Mouse (Mus musculus) limb, embryonic 11.5 days (tissue): Measurements from ENCODE around the gene Prkce. TPM values are rescaled to one million over a fixed set of nuclear protein-coding genes. Genes with fewer than 3 reads are reported as not detected.

Experiments used
- ATAC-seq: fragments of 200-750 bp; cut with Nextera tagmentation; 2 replicates; pipeline ENCODE4 v1.8.0; 2017; ENCODE audit warnings: low read depth; ENCODE audit not compliant: insufficient number of reproducible peaks, low FRiP score, low TSS enrichment
- DNase-seq: peaks from one replicate; pipeline ENCODE4 v3.0.0-alpha.2; 2015; ENCODE audit warnings: low spot score
- H3K27ac ChIP-seq: fragments of 300-500 bp; sonication (generic); replicated peaks from 2 replicates; pipeline ENCODE4 v1.5.1; 2014; ENCODE audit warnings: low read depth, mild to moderate bottlenecking, low read length
- H3K27me3 ChIP-seq: fragments of 300-500 bp; sonication (generic); 2 replicates; pipeline ENCODE4 v1.6.1; 2014; ENCODE audit warnings: mild to moderate bottlenecking, low read length, mixed read lengths; ENCODE audit not compliant: control insufficient read depth, insufficient read depth
- H3K36me3 ChIP-seq: fragments of 300-500 bp; sonication (generic); 2 replicates; pipeline ENCODE4 v1.6.1; 2014; ENCODE audit warnings: mild to moderate bottlenecking, low read length, moderate library complexity, mixed read lengths; ENCODE audit not compliant: control insufficient read depth, insufficient read depth
- H3K4me1 ChIP-seq: fragments of 300-500 bp; sonication (generic); 2 replicates; pipeline ENCODE4 v1.6.1; 2014; ENCODE audit warnings: low read length, mixed read lengths; ENCODE audit not compliant: control insufficient read depth, insufficient read depth
- H3K4me2 ChIP-seq: fragments of 300-500 bp; sonication (generic); 2 replicates; pipeline ENCODE4 v1.6.1; 2014; ENCODE audit warnings: low read depth, mild to moderate bottlenecking, moderate library complexity; ENCODE audit not compliant: severe bottlenecking
- H3K4me3 ChIP-seq: fragments of 300-500 bp; sonication (generic); 2 replicates; pipeline ENCODE4 v1.5.1; 2014; ENCODE audit warnings: low read depth, low read length
- H3K9ac ChIP-seq: fragments of 300-500 bp; sonication (generic); 2 replicates; pipeline ENCODE4 v1.6.1; 2014; ENCODE audit warnings: mild to moderate bottlenecking, low read length
- H3K9me3 ChIP-seq: fragments of 300-500 bp; sonication (generic); 2 replicates; pipeline ENCODE4 v1.6.1; 2016; ENCODE audit warnings: low read length; ENCODE audit not compliant: control insufficient read depth
- WGBS: fragments of 180-500 bp; shearing (Covaris S2); extraction: QIAGEN DNeasy Blood & Tissue Kit; methylation state at CpG from one replicate; pipeline ENCODE4 v1.1.7; 2014; 5-methylcytosine and 5-hydroxymethylcytosine counted together
- polyA plus RNA-seq: library from polyadenylated mRNA; unstranded; fragments of >200 nt; fragmentation: Nextera tagmentation; extraction: Ambion mirVana; gene quantifications from 2 replicates; pipeline ENCODE4 v1.2.1, GENCODE M21; 2014

Gene Prkce
- polyA plus RNA-seq, 1 experiment from 2014 or later: 5.1 TPM

DNA sequence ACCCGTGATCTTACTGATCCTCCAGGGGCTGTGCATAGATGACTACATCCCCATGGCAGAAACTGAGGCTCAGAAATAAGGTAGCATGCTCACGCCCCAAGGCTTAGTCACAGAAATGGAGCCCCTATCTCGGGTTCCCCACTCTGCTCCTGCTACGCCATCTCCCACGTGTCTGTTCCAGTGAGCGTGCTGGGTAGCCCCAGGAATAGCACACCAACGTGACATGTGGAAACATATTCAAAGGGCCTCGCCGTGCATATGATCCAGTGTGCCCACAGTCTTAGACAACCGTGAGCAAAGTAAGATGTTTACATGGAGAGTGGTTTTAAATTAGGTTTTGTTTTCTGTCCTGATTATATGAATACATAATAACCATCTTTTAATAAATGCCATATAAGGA is 315.1 kb downstream of the Prkce start:
- no peak overlapping the region for H3K4me2 ChIP-seq
- no peaks in the 10 kb centered on the region for H3K27me3 ChIP-seq
- H3K9me3 ChIP-seq: no peaks in the 10 kb centered on the region
- H3K4me1 ChIP-seq: no peaks in the 10 kb centered on the region
- no peaks in the 10 kb centered on the region for H3K36me3 ChIP-seq
- DNase-seq (no peak), ATAC-seq (no peak)
- 89% methylated on average over 10 of the region's 10 CpGs for WGBS
- no peak overlapping the region for H3K9ac ChIP-seq
- no peak overlapping the region for H3K27ac ChIP-seq
- no peak overlapping the region for H3K4me3 ChIP-seq

DNA sequence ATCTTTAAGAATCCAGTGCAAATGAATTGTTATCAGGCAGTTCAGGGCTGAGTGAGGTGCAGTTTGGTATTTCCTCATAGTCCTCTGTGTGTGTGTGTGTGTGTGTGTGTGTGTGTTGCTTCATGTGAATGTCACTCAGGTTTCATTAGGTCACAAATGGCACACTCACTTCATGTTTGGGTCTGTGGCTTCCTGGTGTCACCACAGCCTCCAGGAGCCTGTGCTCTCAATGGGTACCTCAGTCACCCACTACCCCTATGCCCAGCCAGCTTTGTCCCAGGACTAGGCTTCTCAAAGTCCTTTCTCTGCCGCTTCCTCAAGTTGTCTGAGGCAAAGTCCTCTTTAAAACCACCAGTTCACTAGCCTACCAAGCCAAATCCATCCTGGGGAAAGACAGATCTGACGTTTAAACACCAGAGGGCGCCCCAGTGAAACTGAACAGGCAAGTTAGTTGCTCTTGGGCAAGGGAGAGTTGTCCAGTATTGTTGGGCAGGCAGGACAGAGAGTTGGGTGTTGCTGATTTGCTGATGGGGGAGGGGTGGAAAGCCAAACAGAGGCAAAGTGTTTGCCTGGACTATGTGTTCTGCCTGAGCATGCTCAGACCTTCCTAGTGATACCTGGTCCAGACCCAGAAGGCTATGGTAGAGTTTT is 316.6 kb downstream of the Prkce start:
- Histone ChIP-seq H3K9ac (no peak overlapping the region), H3K4me1 (no peaks in the 10 kb centered on the region), H3K9me3 (no peaks in the 10 kb centered on the region), H3K36me3 (no peaks in the 10 kb centered on the region), H3K4me3 (no peak overlapping the region), H3K27me3 (no peaks in the 10 kb centered on the region), H3K4me2 (no peak overlapping the region), H3K27ac (no peak overlapping the region)
- peak; percentile 73; the same call in 1 of the 2 replicates for ATAC-seq
- WGBS: 4% methylated on average over 3 of the region's 3 CpGs
- DNase-seq: peak; percentile 87

DNA sequence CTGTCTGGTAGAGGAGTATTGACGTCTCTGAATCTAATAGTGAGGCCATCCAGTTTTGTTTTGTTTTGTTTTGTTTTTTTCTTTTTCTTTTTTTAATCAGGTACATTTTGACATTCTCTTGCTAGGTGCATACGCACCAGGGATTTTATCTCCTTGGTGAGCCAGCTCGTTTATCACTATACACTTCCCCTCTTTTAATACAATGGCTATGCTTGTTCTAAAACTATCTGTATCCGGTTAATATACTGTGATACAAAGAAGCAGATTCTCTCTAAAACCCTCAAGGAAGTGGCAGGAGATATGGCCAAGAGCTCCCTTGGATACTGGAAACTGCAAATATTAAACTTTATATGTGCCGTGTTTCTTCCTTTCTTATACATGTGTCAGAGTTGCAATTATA is 319.1 kb downstream of the Prkce start:
- Histone ChIP-seq H3K9me3 (no peaks in the 10 kb centered on the region), H3K27ac (no peak overlapping the region), H3K36me3 (no peaks in the 10 kb centered on the region), H3K4me1 (no peaks in the 10 kb centered on the region), H3K4me3 (no peak overlapping the region), H3K27me3 (no peaks in the 10 kb centered on the region), H3K4me2 (no peak overlapping the region), H3K9ac (no peak overlapping the region)
- ATAC-seq (no peak), DNase-seq (no peak)
- 87% methylated on average over 5 of the region's 5 CpGs for WGBS

DNA sequence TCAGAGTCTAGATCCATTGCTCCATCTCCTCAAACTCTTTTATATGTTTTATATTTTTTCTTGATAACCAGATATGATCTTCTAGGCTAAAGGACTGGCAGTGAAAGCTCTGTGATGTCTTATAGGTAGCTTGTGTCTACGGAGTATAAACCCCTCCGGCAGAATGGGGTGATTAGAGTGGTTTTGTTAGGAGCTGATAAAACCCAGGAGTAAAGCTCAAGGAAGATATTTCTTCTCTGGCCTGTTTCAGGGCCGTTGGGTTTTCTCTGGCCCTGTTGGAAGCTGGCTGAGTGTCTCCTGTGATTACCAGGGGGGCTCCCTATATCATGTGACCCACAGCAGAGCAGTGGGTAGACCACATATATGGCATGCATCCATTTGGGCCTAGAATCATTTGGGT is 319.9 kb downstream of the Prkce start:
- H3K36me3 ChIP-seq: no peaks in the 10 kb centered on the region
- H3K4me2 ChIP-seq: no peak overlapping the region
- ATAC-seq: no peak
- no peak overlapping the region for H3K27ac ChIP-seq
- H3K27me3 ChIP-seq: no peaks in the 10 kb centered on the region
- DNase-seq: no peak
- no peak overlapping the region for H3K9ac ChIP-seq
- no peak overlapping the region for H3K4me3 ChIP-seq
- H3K4me1 ChIP-seq: no peaks in the 10 kb centered on the region
- WGBS: 71% methylated on average over 3 of the region's 3 CpGs
- no peaks in the 10 kb centered on the region for H3K9me3 ChIP-seq

DNA sequence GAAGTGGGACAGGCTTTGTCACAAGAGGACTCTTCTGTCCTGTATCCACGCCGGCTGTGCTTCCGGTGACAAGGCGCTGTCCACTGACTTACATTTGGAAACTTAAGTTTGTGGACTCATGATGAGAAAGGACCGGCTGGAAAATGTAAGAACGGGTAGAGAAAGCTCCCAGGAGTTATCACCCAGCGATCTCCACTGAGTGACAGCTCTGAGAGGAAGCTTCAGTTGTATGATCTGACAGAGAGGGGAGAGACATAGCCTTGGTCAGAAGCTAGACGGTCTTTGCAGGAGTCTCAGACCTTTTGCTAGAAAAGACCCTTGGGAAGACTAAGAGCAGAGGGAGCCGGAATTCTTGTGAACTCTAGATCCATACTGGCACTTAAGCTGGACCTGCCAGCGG is 322.2 kb downstream of the Prkce start:
- WGBS: 90% methylated on average over 10 of the region's 10 CpGs
- DNase-seq: no peak

DNA sequence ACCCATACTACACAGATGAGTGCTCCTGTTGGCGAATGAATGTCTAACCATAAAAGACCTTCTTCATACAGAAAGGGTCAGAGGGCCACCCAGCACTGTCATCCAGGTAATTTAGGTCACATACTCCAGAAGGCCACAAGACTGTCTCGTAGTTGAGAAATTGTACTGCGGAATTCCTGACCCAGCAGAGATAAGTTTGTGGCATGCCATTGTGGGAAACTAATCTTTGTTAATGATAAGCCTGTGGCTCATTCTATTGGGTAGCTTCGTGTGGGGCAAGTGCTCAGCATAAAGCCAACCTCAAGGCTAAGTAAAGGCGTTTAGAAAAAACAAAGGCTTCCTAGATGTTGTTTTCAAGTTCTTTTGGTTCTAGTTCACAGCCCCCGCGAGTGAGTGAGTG is 324.8 kb downstream of the Prkce start:
- Histone ChIP-seq H3K4me1 (peaks cover 4% of the 10 kb centered on the region; the same call in 1 of the 2 replicates), H3K4me2 (no peak overlapping the region), H3K27ac (no peak overlapping the region), H3K4me3 (no peak overlapping the region), H3K36me3 (no peaks in the 10 kb centered on the region), H3K9ac (no peak overlapping the region), H3K27me3 (no peaks in the 10 kb centered on the region), H3K9me3 (no peaks in the 10 kb centered on the region)
- 90% methylated on average over 7 of the region's 7 CpGs for WGBS
- DNase-seq: no peak
- ATAC-seq: no peak

More for the DNA sequence above, 322.2 kb downstream of the Prkce start:
- H3K9me3 ChIP-seq: no peaks in the 10 kb centered on the region
- no peak overlapping the region for H3K27ac ChIP-seq
- no peaks in the 10 kb centered on the region for H3K27me3 ChIP-seq
- no peaks in the 10 kb centered on the region for H3K36me3 ChIP-seq
- H3K9ac ChIP-seq: no peak overlapping the region
- H3K4me2 ChIP-seq: no peak overlapping the region
- H3K4me1 ChIP-seq: peaks cover 4% of the 10 kb centered on the region; the same call in 1 of the 2 replicates
- ATAC-seq: no peak
- no peak overlapping the region for H3K4me3 ChIP-seq

DNA sequence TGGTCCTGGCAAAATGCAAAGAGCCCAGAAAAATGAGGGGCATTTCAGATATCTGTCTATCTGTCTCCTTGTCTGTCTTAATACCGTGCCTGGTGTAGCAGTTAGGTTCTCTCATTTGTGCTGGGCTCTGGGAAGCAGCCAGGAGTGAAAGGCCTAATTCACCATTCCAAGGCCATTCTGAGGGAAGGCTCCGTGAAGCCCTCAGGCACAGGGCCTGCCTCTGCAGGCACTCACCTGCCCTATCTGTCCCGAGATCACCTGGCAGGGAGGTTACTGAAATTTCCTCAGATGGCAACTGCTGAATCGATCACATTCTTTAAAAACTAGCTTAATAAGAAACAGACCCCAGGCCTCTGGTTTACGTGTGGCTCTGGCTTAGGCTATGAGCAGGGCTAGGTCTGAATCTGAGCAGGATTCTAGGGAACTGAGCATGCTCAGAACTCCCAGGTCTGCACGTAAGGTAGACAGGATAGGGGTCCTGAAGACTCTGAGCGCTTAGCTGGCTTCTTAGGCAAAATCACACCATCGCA is 326.4 kb downstream of the Prkce start:
- no peak for ATAC-seq
- no peak overlapping the region for H3K4me2 ChIP-seq
- no peaks in the 10 kb centered on the region; the same call in 1 of the 2 replicates for H3K36me3 ChIP-seq
- H3K9ac ChIP-seq: 0 out of 2 replicates have a peak overlapping the region, but pooled peaks have one; percentile 7
- H3K27ac ChIP-seq: no peak overlapping the region
- no peaks in the 10 kb centered on the region for H3K9me3 ChIP-seq
- WGBS: 52% methylated on average over 8 of the region's 8 CpGs
- H3K4me1 ChIP-seq: peaks cover 4% of the 10 kb centered on the region; the same call in 1 of the 2 replicates
- H3K27me3 ChIP-seq: no peaks in the 10 kb centered on the region
- no peak overlapping the region for H3K4me3 ChIP-seq
- DNase-seq: peak; percentile 28

DNA sequence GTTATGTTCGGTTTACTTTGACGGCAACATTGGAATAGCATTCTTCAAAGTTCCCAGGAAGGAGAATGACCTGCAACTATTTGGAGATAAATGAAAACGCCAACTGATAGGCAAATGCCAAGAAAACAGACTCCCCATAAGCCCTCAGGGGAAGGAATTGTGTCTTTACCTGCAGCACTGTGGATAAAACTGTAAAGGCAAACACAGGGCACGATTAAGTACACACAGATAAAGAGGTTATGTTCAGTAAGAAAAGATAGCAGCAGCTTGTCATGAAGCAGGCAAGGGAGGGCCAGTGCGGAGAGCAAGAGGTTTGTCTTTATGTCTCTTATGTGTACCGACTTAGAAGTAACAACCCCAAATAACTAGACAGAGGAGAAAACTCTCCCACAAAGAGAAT is 326.9 kb downstream of the Prkce start:
- no peak overlapping the region for H3K9ac ChIP-seq
- no peak overlapping the region for H3K27ac ChIP-seq
- no peaks in the 10 kb centered on the region for H3K27me3 ChIP-seq
- ATAC-seq (no peak), DNase-seq (no peak)
- no peak overlapping the region for H3K4me3 ChIP-seq
- no peaks in the 10 kb centered on the region for H3K9me3 ChIP-seq
- 86% methylated on average over 6 of the region's 6 CpGs for WGBS
- H3K4me2 ChIP-seq: no peak overlapping the region
- H3K36me3 ChIP-seq: no peaks in the 10 kb centered on the region; the same call in 1 of the 2 replicates
- peaks cover 9% of the 10 kb centered on the region for H3K4me1 ChIP-seq
